ENCODE assay signal across 7 mouse cellular contexts in genomic region chr11:60953803-60954202, GRCm38 (mm10). TPM values are rescaled to one million over a fixed set of nuclear protein-coding genes. Genes with fewer than 3 reads are reported as not detected.
DNase-seq lines count a peak whose midpoint lies in the region; ATAC-seq and TF ChIP-seq lines count a peak whose summit lies in the region.

No protein-coding gene starts in this region.

- peak; percentile 96 for DNase-seq in brain, embryonic 14.5 days (ENCODE audit: low read depth)
- DNase-seq in heart, embryonic 10.5 days (ENCODE audit: low spot score): peak; percentile 96
- peak; percentile 95 for DNase-seq in limb, embryonic 14.5 days (ENCODE audit: low spot score)
- peak; percentile 97 for DNase-seq in midbrain, postnatal 0 days (ENCODE audit: low spot score)
- DNase-seq in spleen, postnatal 14 days (ENCODE audit: low spot score in 2 of 2): peak; percentile 62 to 77

- H3K36me3 ChIP-seq in heart, embryonic 10.5 days: peaks cover 40% of the 10 kb centered on the region
- H3K36me3 ChIP-seq in kidney, embryonic 14.5 days (ENCODE audit: control insufficient read depth, insufficient read depth, low read length): peaks cover 40% of the 10 kb centered on the region
- H3K36me3 ChIP-seq in limb, embryonic 14.5 days (ENCODE audit: control insufficient read depth, insufficient read depth, low read length): peaks cover 44% of the 10 kb centered on the region
- H3K36me3 ChIP-seq in midbrain, postnatal 0 days (ENCODE audit: insufficient read depth, low read length): peaks cover 30% of the 10 kb centered on the region

- 9% methylated on average over 15 of the region's 15 CpGs for WGBS in heart, embryonic 10.5 days
- 8% methylated on average over 15 of the region's 15 CpGs for WGBS in kidney, embryonic 14.5 days
- WGBS in limb, embryonic 14.5 days: 7% methylated on average over 15 of the region's 15 CpGs
- 6% methylated on average over 15 of the region's 15 CpGs for WGBS in midbrain, postnatal 0 days

- no peaks in the 10 kb centered on the region for H3K27me3 ChIP-seq in heart, embryonic 10.5 days (ENCODE audit: insufficient read depth, poor library complexity, severe bottlenecking)
- H3K27me3 ChIP-seq in kidney, embryonic 14.5 days (ENCODE audit: control insufficient read depth, insufficient read depth, low read length): no peaks in the 10 kb centered on the region
- H3K27me3 ChIP-seq in limb, embryonic 14.5 days (ENCODE audit: control insufficient read depth, insufficient read depth, low read length): no peaks in the 10 kb centered on the region
- H3K27me3 ChIP-seq in midbrain, postnatal 0 days (ENCODE audit: insufficient read depth, low read length): no peaks in the 10 kb centered on the region

- peak; percentile 91 for TF ChIP-seq CTCF in brain, embryonic 14.5 days (IDR thresholded peaks at IDR 0.05; ENCODE audit: borderline replicate concordance, extremely low read depth, insufficient read depth, insufficient read length)
- peak; percentile 23; the same call in 1 of the 2 replicates for TF ChIP-seq CTCF in embryonic fibroblast, embryonic 13.5 days (IDR thresholded peaks at IDR 0.05; ENCODE audit: borderline replicate concordance, insufficient read depth, low read length)
- TF ChIP-seq CTCF in midbrain, postnatal 0 days (IDR thresholded peaks at IDR 0.05): peak; percentile 89

- no peaks in the 10 kb centered on the region for H3K4me1 ChIP-seq in embryonic fibroblast, embryonic 13.5 days (ENCODE audit: control insufficient read depth, insufficient read depth, low read length)
- peaks cover 19% of the 10 kb centered on the region for H3K4me1 ChIP-seq in heart, embryonic 10.5 days
- peaks cover 4% of the 10 kb centered on the region; the same call in 1 of the 2 replicates for H3K4me1 ChIP-seq in kidney, embryonic 14.5 days (ENCODE audit: control insufficient read depth, insufficient read depth, low read length)
- peaks cover 4% of the 10 kb centered on the region; the same call in 1 of the 2 replicates for H3K4me1 ChIP-seq in limb, embryonic 14.5 days (ENCODE audit: control insufficient read depth, insufficient read depth, low read length)
- H3K4me1 ChIP-seq in midbrain, postnatal 0 days (ENCODE audit: insufficient read depth, low read length): peaks cover 5% of the 10 kb centered on the region; the same call in 1 of the 2 replicates

- no peak overlapping the region for H3K9ac ChIP-seq in kidney, embryonic 14.5 days (ENCODE audit: low read depth, low read length)
- no peak overlapping the region for H3K9ac ChIP-seq in limb, embryonic 14.5 days (ENCODE audit: low read depth, low read length, severe bottlenecking)
- no peak overlapping the region for H3K9ac ChIP-seq in midbrain, postnatal 0 days (replicated peaks; ENCODE audit: low read length, poor library complexity, severe bottlenecking)

- peak; percentile 98 for ATAC-seq in kidney, embryonic 14.5 days (ENCODE audit: low FRiP score, low TSS enrichment)
- ATAC-seq in limb, embryonic 14.5 days (ENCODE audit: low FRiP score, low read depth): peak; percentile 94
- peak; percentile 94 for ATAC-seq in midbrain, postnatal 0 days (ENCODE audit: low FRiP score)

- H3K9me3 ChIP-seq in heart, embryonic 10.5 days: no peaks in the 10 kb centered on the region
- no peaks in the 10 kb centered on the region for H3K9me3 ChIP-seq in kidney, embryonic 14.5 days (ENCODE audit: control insufficient read depth, low read length)
- no peaks in the 10 kb centered on the region for H3K9me3 ChIP-seq in limb, embryonic 14.5 days (ENCODE audit: control insufficient read depth, low read length)
- H3K9me3 ChIP-seq in midbrain, postnatal 0 days (ENCODE audit: low read length): no peaks in the 10 kb centered on the region

- TF ChIP-seq POLR2A in brain, embryonic 14.5 days (IDR thresholded peaks at IDR 0.05; ENCODE audit: borderline replicate concordance, extremely low read depth, insufficient read depth, insufficient read length, poor library complexity, severe bottlenecking): no peak
- no peak for TF ChIP-seq POLR2A in embryonic fibroblast, embryonic 13.5 days (IDR thresholded peaks at IDR 0.05; ENCODE audit: low read depth, low read length)
- TF ChIP-seq POLR2A in limb, embryonic 14.5 days (IDR thresholded peaks at IDR 0.05; ENCODE audit: borderline replicate concordance, extremely low read depth, insufficient read depth, insufficient read length): no peak

- no peak overlapping the region for H3K27ac ChIP-seq in embryonic fibroblast, embryonic 13.5 days (ENCODE audit: insufficient read depth, low read length)
- H3K27ac ChIP-seq in heart, embryonic 10.5 days: no peak overlapping the region
- H3K27ac ChIP-seq in kidney, embryonic 14.5 days (ENCODE audit: low read depth, low read length): no peak overlapping the region; the same call in 1 of the 2 replicates
- H3K27ac ChIP-seq in limb, embryonic 14.5 days (replicated peaks; ENCODE audit: low read depth, low read length): no peak overlapping the region
- H3K27ac ChIP-seq in midbrain, postnatal 0 days (ENCODE audit: low read depth, low read length): no peak overlapping the region

- no peak overlapping the region for H3K4me2 ChIP-seq in kidney, embryonic 14.5 days (replicated peaks; ENCODE audit: low read depth, low read length)
- peak overlapping the region; percentile 26; the same call in 1 of the 2 replicates for H3K4me2 ChIP-seq in limb, embryonic 14.5 days (replicated peaks; ENCODE audit: low read depth, low read length, severe bottlenecking)
- H3K4me2 ChIP-seq in midbrain, postnatal 0 days (ENCODE audit: low read depth, low read length, poor library complexity, severe bottlenecking): peak overlapping the region; percentile 36

- no peak overlapping the region for H3K4me3 ChIP-seq in embryonic fibroblast, embryonic 13.5 days (ENCODE audit: insufficient read depth, low read length)
- H3K4me3 ChIP-seq in heart, embryonic 10.5 days: no peak overlapping the region
- H3K4me3 ChIP-seq in kidney, embryonic 14.5 days (ENCODE audit: low read length): no peak overlapping the region
- H3K4me3 ChIP-seq in limb, embryonic 14.5 days (replicated peaks; ENCODE audit: low read length): no peak overlapping the region
- no peak overlapping the region for H3K4me3 ChIP-seq in midbrain, postnatal 0 days (ENCODE audit: low read depth, low read length)

RNA-seq across cellular contexts. Expression of gene Map2k3, which starts 22.0 kb away (rescaled TPM):
- polyA plus RNA-seq in brain, embryonic 14.5 days (2012; rRNA removed): 14.7 and 17.3 TPM in 2 replicates
- 53.3 and 59.2 TPM in 2 replicates for polyA plus RNA-seq in embryonic fibroblast, embryonic 13.5 days (2011; ENCODE audit: insufficient read length, low read depth, missing spikeins)
- 86.5 and 91.3 TPM in 2 replicates for polyA plus RNA-seq in heart, embryonic 10.5 days (2016; fragmentation: Nextera tagmentation; extraction: Ambion mirVana)
- 69.0 and 106 TPM in 2 replicates for polyA plus RNA-seq in kidney, embryonic 14.5 days (2014; fragmentation: Nextera tagmentation; extraction: Ambion mirVana)
- 34.3 and 52.1 TPM in 2 replicates for polyA plus RNA-seq in limb, embryonic 14.5 days (2012; rRNA removed)
- 76.4 and 83.1 TPM in 2 replicates for polyA plus RNA-seq in limb, embryonic 14.5 days (2014; fragmentation: Nextera tagmentation; extraction: Ambion mirVana)
- total RNA-seq in midbrain, postnatal 0 days (2014; rRNA removed): 10.1 and 23.1 TPM in 2 replicates
- polyA plus RNA-seq in midbrain, postnatal 0 days (2015; fragmentation: Nextera tagmentation; extraction: Ambion mirVana): 22.9 and 23.4 TPM in 2 replicates

RNA-seq across cellular contexts. Expression of gene Natd1, which starts 39.3 kb away (rescaled TPM):
- 51.5 and 54.6 TPM in 2 replicates for polyA plus RNA-seq in brain, embryonic 14.5 days (2012; rRNA removed)
- polyA plus RNA-seq in embryonic fibroblast, embryonic 13.5 days (2011; ENCODE audit: insufficient read length, low read depth, missing spikeins): 11.7 and 15.1 TPM in 2 replicates
- 25.5 and 28.6 TPM in 2 replicates for polyA plus RNA-seq in heart, embryonic 10.5 days (2016; fragmentation: Nextera tagmentation; extraction: Ambion mirVana)
- polyA plus RNA-seq in kidney, embryonic 14.5 days (2014; fragmentation: Nextera tagmentation; extraction: Ambion mirVana): 15.7 and 25.0 TPM in 2 replicates
- polyA plus RNA-seq in limb, embryonic 14.5 days (2012; rRNA removed): 25.5 and 36.0 TPM in 2 replicates
- 21.6 and 23.7 TPM in 2 replicates for polyA plus RNA-seq in limb, embryonic 14.5 days (2014; fragmentation: Nextera tagmentation; extraction: Ambion mirVana)
- 28.7 and 33.5 TPM in 2 replicates for total RNA-seq in midbrain, postnatal 0 days (2014; rRNA removed)
- 14.5 and 15.9 TPM in 2 replicates for polyA plus RNA-seq in midbrain, postnatal 0 days (2015; fragmentation: Nextera tagmentation; extraction: Ambion mirVana)

Comparison
In these comparisons a context has a peak if more than half of its experiments do, and no peak if none do; other contexts are left out.
1. CTCF ChIP-seq: peak in every context shown above with its lines; median percentile 91 in brain, embryonic 14.5 days; 89 in midbrain, postnatal 0 days; 23 in embryonic fibroblast, embryonic 13.5 days.